Mouse (Mus musculus): Measurements from ENCODE around the gene Top2a.

Gene Top2a

GRCm38 (mm10) chr11:98963191-98964021 is 60.6 kb downstream of the Top2a start:
- DNase-seq = peak; percentile 90

DNA sequence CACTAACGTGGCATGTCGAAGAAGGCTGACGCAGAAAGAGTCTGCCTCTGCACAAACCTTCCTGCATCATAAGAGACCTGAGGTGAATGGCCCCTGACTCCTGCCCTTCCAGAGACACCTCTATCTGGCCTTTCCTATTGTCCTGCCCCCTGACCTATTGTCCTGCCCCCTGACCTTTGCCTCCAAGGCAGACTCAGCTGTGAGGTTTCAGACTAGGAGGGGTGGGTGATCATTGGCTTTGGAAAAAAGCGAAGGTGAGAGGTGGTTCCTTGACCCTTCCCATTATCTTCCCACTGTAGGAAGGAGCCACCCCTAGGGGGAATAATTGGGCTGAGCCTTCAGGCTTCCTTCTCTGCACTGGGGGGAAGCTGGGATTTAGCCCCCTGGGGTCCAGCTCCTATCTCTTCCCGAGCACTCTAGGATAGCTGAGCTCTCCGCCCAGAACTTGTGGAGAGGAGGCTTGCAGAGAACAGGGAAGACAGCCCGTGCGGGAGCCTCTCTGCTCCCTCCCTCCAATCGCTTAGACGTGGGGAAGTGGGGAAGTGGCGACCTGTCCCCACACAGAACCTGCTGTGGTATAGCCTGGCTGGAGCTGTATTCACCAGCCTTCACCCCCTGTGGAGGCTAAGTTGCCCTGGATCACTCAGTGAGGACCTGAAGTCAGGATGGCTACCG is 61.4 kb downstream of the Top2a start:
- DNase-seq = peak; percentile 53

DNA sequence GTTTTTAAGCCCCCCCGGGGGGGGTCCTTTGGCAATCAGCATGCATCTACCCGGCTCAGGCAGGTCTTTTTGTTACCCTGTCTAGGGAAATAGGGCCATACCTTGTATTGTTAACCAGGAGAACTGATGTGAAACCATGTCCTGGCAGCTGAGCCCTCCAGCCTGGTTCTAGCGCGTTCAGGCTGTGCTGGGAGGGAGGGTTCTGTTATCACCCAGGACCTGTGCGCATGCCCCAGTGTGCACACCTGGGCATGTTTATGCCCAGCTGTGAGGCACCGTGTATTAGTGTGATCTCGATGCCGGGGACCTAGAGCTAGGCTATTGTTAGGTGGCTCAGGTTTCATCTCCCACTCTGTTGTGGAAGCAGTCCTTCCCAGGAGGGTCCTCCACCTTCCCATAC is 62.2 kb downstream of the Top2a start:
- peak; percentile 75 for DNase-seq

- peak; percentile 53 for DNase-seq
These were observed 62.9 kb downstream of the Top2a start for GRCm38 (mm10) chr11:98961051-98961592.

DNA sequence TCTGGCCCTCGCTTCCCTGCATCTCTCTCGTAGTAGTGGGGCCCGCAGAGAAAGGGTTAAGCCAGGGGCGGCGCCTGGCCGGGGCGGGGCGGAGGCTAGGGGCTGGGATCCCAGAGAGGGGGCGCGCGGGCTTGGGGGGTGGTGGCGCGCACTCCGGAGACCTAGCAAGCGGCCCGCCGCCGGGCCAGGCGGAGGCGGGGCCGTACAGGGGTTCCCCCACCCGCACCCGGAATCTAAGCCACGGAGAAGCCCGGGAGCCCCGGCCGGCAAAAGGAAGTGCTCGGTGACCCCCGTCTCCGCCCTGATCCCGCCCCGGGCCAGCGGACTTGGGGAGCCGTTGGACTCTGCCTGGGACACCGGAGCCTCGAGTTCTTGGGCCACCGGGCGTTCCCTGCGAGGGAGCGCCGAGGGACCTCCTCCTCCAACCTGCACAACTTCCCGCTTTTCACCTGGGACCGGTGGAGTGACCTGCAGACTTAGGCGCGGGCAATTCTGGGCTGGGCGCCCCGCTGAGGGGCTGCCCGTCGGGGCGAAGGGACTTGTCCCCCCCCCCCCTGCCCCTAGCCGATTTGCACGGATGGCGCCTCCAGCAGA is 63.6 kb downstream of the Top2a start:
- peak; percentile 93 for DNase-seq

GRCm38 (mm10) chr11:98959437-98960312 is 64.3 kb downstream of the Top2a start:
- DNase-seq = peak; percentile 82

GRCm38 (mm10) chr11:98956340-98956739 is 67.6 kb downstream of the Top2a start:
- no peak for DNase-seq

GRCm38 (mm10) chr11:98955707-98956235 is 68.2 kb downstream of the Top2a start:
- peak; percentile 44 for DNase-seq

- DNase-seq = no peak
These were observed 68.9 kb downstream of the Top2a start for GRCm38 (mm10) chr11:98954801-98955706.

GRCm38 (mm10) chr11:98954373-98954772 is 69.6 kb downstream of the Top2a start:
- DNase-seq = peak; percentile 92

GRCm38 (mm10) chr11:98953835-98954320 is 70.1 kb downstream of the Top2a start:
- DNase-seq = no peak

GRCm38 (mm10) chr11:98953361-98953760 is 70.6 kb downstream of the Top2a start:
- DNase-seq = no peak

DNA sequence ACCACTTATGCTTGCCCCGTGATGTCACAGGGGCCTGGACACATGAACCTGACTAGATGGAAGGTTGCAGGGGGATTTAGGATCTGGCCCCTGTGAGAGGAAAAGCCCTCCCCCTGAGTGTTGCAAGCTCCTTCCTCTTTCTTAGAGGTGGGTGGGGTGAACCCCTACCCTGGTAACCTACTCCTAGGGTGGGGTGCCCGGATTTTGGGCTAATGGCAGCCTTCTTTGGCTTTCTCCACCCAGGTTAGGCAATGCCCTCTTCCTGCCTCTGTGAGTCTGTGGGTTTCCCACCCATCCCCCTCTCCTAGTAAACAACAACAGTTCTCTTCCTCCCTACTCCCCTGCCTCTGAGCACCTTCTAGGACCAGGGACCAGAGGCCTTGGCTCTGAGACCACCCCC is 71.3 kb downstream of the Top2a start:
- DNase-seq = peak; percentile 29

DNA sequence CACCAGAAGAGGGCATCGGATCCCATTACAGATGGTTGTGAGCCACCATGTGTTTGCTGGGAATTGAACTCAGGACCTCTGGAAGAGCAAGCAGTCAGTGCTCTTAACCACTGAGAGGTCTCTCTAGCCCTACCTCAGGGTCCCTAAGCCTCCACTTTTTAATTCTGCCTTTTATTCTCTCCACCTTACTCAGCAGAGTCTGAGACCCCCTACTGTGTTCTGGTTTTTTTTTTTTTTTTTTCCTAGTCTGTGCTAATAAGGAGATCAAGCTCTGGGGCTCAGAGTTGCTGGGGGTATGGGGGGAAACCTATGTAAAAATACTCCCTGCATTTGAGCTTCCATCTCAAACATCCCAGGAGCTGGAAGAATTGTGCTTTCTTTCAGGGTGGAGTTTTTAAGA is 71.9 kb downstream of the Top2a start:
- no peak for DNase-seq

DNA sequence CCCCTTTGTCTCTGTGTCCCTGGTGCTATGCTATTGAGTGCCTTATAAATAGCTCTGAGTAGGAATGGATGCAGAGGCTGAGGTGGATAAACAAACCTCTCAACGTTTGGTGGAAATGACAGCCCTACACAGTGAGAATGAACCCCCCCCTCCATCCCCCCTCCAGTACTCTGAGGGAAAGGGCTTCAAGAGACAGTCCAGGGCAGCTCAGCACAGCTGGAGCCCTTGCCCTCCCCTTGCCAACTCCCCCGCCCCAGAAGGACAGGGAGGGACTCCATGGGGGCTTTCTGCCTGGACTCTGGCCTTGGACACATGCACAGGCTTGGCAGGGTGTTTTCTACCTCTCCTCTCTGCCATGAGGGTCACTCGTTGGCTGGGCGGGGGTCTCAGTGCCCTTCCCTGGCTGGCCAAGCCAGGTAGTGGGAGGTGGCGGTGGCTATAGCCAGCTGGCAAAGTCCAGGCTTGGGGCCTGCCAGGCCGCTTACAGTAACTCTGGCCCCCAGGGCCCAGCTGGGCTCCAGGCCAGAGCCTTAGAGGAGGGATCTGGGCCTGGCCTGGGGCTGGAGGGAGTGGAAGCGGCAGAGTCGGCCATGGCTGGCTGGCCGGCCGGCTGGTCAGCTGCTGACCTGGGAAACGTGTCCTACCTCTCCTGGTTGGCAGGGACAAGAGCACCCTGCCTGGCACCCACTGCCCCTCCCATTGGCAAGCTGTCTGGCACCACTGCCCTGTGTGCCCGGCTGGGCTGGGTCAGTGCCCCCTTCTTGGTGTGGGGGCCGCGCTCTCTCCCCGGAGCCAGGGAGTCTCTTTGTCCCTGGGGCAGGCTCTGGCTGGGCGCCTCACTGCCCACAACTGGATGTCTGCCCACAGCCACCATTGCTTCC is 72.7 kb downstream of the Top2a start:
- no peak for DNase-seq

DNA sequence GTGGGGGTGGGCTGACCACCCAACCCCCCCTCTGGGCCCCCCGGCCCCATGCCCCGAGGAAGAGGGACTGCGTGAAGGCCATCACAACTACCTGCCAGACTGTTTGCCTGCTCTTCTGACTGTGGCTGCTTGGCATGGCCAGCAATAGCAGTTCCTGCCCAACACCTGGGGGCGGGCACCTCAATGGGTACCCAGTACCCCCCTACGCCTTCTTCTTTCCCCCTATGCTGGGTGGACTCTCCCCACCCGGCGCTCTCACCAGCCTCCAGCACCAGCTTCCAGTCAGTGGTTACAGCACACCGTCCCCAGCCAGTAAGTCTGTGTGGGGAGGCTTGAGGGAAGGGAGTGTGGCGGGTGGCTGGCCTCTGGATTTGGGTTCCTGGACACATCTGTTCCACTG is 73.5 kb downstream of the Top2a start:
- DNase-seq = no peak

GRCm38 (mm10) chr11:98949958-98950460 is 74.0 kb downstream of the Top2a start:
- no peak for DNase-seq

DNA sequence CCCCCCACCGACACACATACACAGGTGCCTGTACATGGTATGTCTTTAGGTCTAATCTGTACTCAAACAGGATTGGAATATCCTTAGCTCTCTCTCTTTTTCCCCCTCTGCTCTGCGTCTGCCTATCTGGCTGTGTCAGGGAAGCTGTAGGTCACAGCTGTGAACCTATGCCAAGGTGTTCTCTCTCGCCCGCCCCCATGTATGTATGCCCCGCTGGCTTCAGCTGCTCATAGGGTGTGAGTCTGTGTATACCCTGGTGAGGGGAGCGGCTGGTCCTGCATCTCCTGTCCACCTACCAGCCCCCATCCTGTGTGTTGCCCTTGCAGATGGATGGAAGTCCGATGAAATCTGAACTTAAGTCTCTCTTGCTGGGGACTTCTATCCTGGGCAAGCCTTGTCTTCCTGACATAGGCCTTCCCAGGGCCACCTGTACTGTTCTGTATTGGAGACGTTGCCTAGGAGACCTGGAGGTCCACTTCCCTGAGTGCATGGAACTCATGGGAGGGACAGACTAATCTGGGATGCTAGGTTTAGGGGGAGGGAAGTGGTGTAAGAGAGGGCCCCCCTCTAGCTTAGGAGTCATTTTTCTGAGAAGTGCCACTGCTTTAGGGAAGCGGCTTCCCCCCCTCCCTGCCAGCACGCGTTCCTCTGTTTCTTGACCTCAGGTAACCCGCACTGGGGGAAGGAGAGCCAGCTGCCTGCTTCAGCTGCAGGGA is 74.6 kb downstream of the Top2a start:
- DNase-seq = no peak

- peak; percentile 47 for DNase-seq
These were observed 75.9 kb downstream of the Top2a start for GRCm38 (mm10) chr11:98947969-98948569.

All from thymus, postnatal 4 days (tissue).